Mouse (Mus musculus): ENCODE data around the gene Taf8.

Taf8 gene

GRCm38 (mm10) chr17:47501946-47502706, at the start of gene Taf8:
Gene Taf8, minus strand, starts transcription at chr17:47502292.
- peak; percentile 93 to 94 for DNase-seq

- DNase-seq, result no peak
Measured at GRCm38 (mm10) chr17:47551049-47551448, 49.0 kb upstream of the Taf8 start.

- DNase-seq, result no peak
Measured at GRCm38 (mm10) chr17:47545861-47546331, 43.8 kb upstream of the Taf8 start.

- no peak for DNase-seq
Measured at GRCm38 (mm10) chr17:47545154-47545553, 43.1 kb upstream of the Taf8 start.

- peak; percentile 59 to 69 for DNase-seq
Measured at GRCm38 (mm10) chr17:47543051-47543650, 41.1 kb upstream of the Taf8 start.

GRCm38 (mm10) chr17:47542061-47542460, 40.0 kb upstream of the Taf8 start:
- DNase-seq, result peak; percentile 85 to 95

- DNase-seq, result peak in 1 of 2 experiments; percentile 61
Measured at GRCm38 (mm10) chr17:47539128-47539527, 37.0 kb upstream of the Taf8 start.

GRCm38 (mm10) chr17:47538049-47538448, 36.0 kb upstream of the Taf8 start:
- DNase-seq, result no peak

GRCm38 (mm10) chr17:47535812-47536236, 33.7 kb upstream of the Taf8 start:
- peak; percentile 73 to 82 for DNase-seq

- DNase-seq, result peak in 1 of 2 experiments; percentile 56
Measured at GRCm38 (mm10) chr17:47533691-47534090, 31.6 kb upstream of the Taf8 start.

GRCm38 (mm10) chr17:47532364-47532763, 30.3 kb upstream of the Taf8 start:
- DNase-seq, result no peak

- peak; percentile 83 to 91 for DNase-seq
Measured at GRCm38 (mm10) chr17:47531387-47531818, 29.3 kb upstream of the Taf8 start.

GRCm38 (mm10) chr17:47529595-47529994, 27.5 kb upstream of the Taf8 start:
- peak in 1 of 2 experiments; percentile 65 for DNase-seq

GRCm38 (mm10) chr17:47528919-47529318, 26.8 kb upstream of the Taf8 start:
- DNase-seq, result peak in 1 of 2 experiments; percentile 58

- DNase-seq, result peak; percentile 60 to 67
Measured at GRCm38 (mm10) chr17:47527581-47528300, 25.6 kb upstream of the Taf8 start.

- peak; percentile 52 to 62 for DNase-seq
Measured at GRCm38 (mm10) chr17:47526856-47527520, 24.9 kb upstream of the Taf8 start.

GRCm38 (mm10) chr17:47524991-47525390, 22.9 kb upstream of the Taf8 start:
- no peak for DNase-seq

- DNase-seq, result no peak
Measured at GRCm38 (mm10) chr17:47524055-47524454, 22.0 kb upstream of the Taf8 start.

GRCm38 (mm10) chr17:47523211-47523682, 21.2 kb upstream of the Taf8 start:
- peak; percentile 61 to 73 for DNase-seq

GRCm38 (mm10) chr17:47522536-47522935, 20.4 kb upstream of the Taf8 start:
- DNase-seq, result peak; percentile 49 to 56

- DNase-seq, result peak; percentile 89 to 94
Measured at GRCm38 (mm10) chr17:47521551-47522258, 19.6 kb upstream of the Taf8 start.

GRCm38 (mm10) chr17:47518205-47518604, 16.1 kb upstream of the Taf8 start:
- no peak for DNase-seq
